Mouse (Mus musculus): ENCODE results near the gene Tmem184b.

Tmem184b gene

GRCm38 (mm10) chr15:79368861-79369440, 34.4 kb downstream of the Tmem184b start:
- TF ChIP-seq GATA4 (IDR thresholded peaks at IDR 0.05; ENCODE audit: insufficient replicate concordance, low read length), result no peak

- no peak for TF ChIP-seq GATA4 (IDR thresholded peaks at IDR 0.05; ENCODE audit: insufficient replicate concordance, low read length)
Observed at GRCm38 (mm10) chr15:79368313-79368811, 35.0 kb downstream of the Tmem184b start.

GRCm38 (mm10) chr15:79366402-79366801, 37.0 kb downstream of the Tmem184b start:
- no peak for TF ChIP-seq GATA4 (IDR thresholded peaks at IDR 0.05; ENCODE audit: insufficient replicate concordance, low read length)

- TF ChIP-seq GATA4 (IDR thresholded peaks at IDR 0.05; ENCODE audit: insufficient replicate concordance, low read length), result no peak
Observed at GRCm38 (mm10) chr15:79365068-79365467, 38.3 kb downstream of the Tmem184b start.

- no peak for TF ChIP-seq GATA4 (IDR thresholded peaks at IDR 0.05; ENCODE audit: insufficient replicate concordance, low read length)
Observed at GRCm38 (mm10) chr15:79364120-79364519, 39.2 kb downstream of the Tmem184b start.

- TF ChIP-seq GATA4 (IDR thresholded peaks at IDR 0.05; ENCODE audit: insufficient replicate concordance, low read length), result no peak
Observed at GRCm38 (mm10) chr15:79361023-79361422, 42.3 kb downstream of the Tmem184b start.

- no peak for TF ChIP-seq GATA4 (IDR thresholded peaks at IDR 0.05; ENCODE audit: insufficient replicate concordance, low read length)
Observed at GRCm38 (mm10) chr15:79360371-79360770, 43.0 kb downstream of the Tmem184b start.

- no peak for TF ChIP-seq GATA4 (IDR thresholded peaks at IDR 0.05; ENCODE audit: insufficient replicate concordance, low read length)
Observed at GRCm38 (mm10) chr15:79359954-79360353, 43.4 kb downstream of the Tmem184b start.

GRCm38 (mm10) chr15:79357974-79358690, 45.2 kb downstream of the Tmem184b start:
- TF ChIP-seq GATA4 (IDR thresholded peaks at IDR 0.05; ENCODE audit: insufficient replicate concordance, low read length), result no peak

GRCm38 (mm10) chr15:79357036-79357911, 46.1 kb downstream of the Tmem184b start:
- TF ChIP-seq GATA4 (IDR thresholded peaks at IDR 0.05; ENCODE audit: insufficient replicate concordance, low read length), result no peak

GRCm38 (mm10) chr15:79356481-79356880, 46.9 kb downstream of the Tmem184b start:
- no peak for TF ChIP-seq GATA4 (IDR thresholded peaks at IDR 0.05; ENCODE audit: insufficient replicate concordance, low read length)

GRCm38 (mm10) chr15:79354619-79355018, 48.8 kb downstream of the Tmem184b start:
- TF ChIP-seq GATA4 (IDR thresholded peaks at IDR 0.05; ENCODE audit: insufficient replicate concordance, low read length), result no peak

- no peak for TF ChIP-seq GATA4 (IDR thresholded peaks at IDR 0.05; ENCODE audit: insufficient replicate concordance, low read length)
Observed at GRCm38 (mm10) chr15:79353690-79354305, 49.6 kb downstream of the Tmem184b start.

GRCm38 (mm10) chr15:79352479-79352878, 50.9 kb downstream of the Tmem184b start:
- no peak for TF ChIP-seq GATA4 (IDR thresholded peaks at IDR 0.05; ENCODE audit: insufficient replicate concordance, low read length)

GRCm38 (mm10) chr15:79351331-79351767, 52.0 kb downstream of the Tmem184b start:
- no peak for TF ChIP-seq GATA4 (IDR thresholded peaks at IDR 0.05; ENCODE audit: insufficient replicate concordance, low read length)

All from liver, adult (tissue).